Mouse (Mus musculus): Measurements from ENCODE around the gene 9230112D13Rik. TPM values are rescaled to one million over a fixed set of nuclear protein-coding genes. Genes with fewer than 3 reads are reported as not detected.

9230112D13Rik gene
- polyA plus RNA-seq, 1 experiment from 2014 or later: not detected

GRCm38 (mm10) chr14:34558947-34559346 lies 36.3 kb upstream of the 9230112D13Rik start:
- no peaks in the 10 kb centered on the region for H3K36me3 ChIP-seq
- 80% methylated on average over 9 of the region's 9 CpGs for WGBS

GRCm38 (mm10) chr14:34555211-34555610 lies 32.6 kb upstream of the 9230112D13Rik start:
- Histone ChIP-seq H3K4me1 (no peaks in the 10 kb centered on the region), H3K27me3 (peaks cover 8% of the 10 kb centered on the region; the same call in 1 of the 2 replicates), H3K4me2 (no peak overlapping the region), H3K36me3 (no peaks in the 10 kb centered on the region), H3K27ac (no peak overlapping the region), H3K4me3 (no peak overlapping the region), H3K9me3 (no peaks in the 10 kb centered on the region), H3K9ac (no peak overlapping the region)
- no peak for ATAC-seq (ENCODE audit: borderline replicate concordance, extremely low read depth, low FRiP score, low TSS enrichment)
- 68% methylated on average over 13 of the region's 13 CpGs for WGBS

More at GRCm38 (mm10) chr14:34558947-34559346, 36.3 kb upstream of the 9230112D13Rik start:
- H3K27me3 ChIP-seq: no peaks in the 10 kb centered on the region
- no peak overlapping the region for H3K9ac ChIP-seq
- no peak for ATAC-seq (ENCODE audit: borderline replicate concordance, extremely low read depth, low FRiP score, low TSS enrichment)
- no peaks in the 10 kb centered on the region for H3K4me1 ChIP-seq
- no peak overlapping the region for H3K4me3 ChIP-seq
- H3K4me2 ChIP-seq: no peak overlapping the region
- H3K9me3 ChIP-seq: no peaks in the 10 kb centered on the region
- H3K27ac ChIP-seq: no peak overlapping the region

GRCm38 (mm10) chr14:34554047-34554446 lies 31.4 kb upstream of the 9230112D13Rik start:
- no peak for ATAC-seq (ENCODE audit: borderline replicate concordance, extremely low read depth, low FRiP score, low TSS enrichment)
- H3K27ac ChIP-seq: no peak overlapping the region

GRCm38 (mm10) chr14:34553470-34553869 lies 30.9 kb upstream of the 9230112D13Rik start:
- H3K36me3 ChIP-seq: no peaks in the 10 kb centered on the region
- 80% methylated on average over 6 of the region's 6 CpGs for WGBS
- H3K4me3 ChIP-seq: no peak overlapping the region
- H3K9ac ChIP-seq: no peak overlapping the region
- H3K4me2 ChIP-seq: no peak overlapping the region
- no peak overlapping the region for H3K27ac ChIP-seq
- peaks cover 14% of the 10 kb centered on the region for H3K27me3 ChIP-seq
- no peak for ATAC-seq (ENCODE audit: borderline replicate concordance, extremely low read depth, low FRiP score, low TSS enrichment)
- H3K4me1 ChIP-seq: no peaks in the 10 kb centered on the region
- H3K9me3 ChIP-seq: no peaks in the 10 kb centered on the region

More at GRCm38 (mm10) chr14:34554047-34554446, 31.4 kb upstream of the 9230112D13Rik start:
- 49% methylated on average over 3 of the region's 3 CpGs for WGBS
- no peaks in the 10 kb centered on the region for H3K9me3 ChIP-seq
- H3K27me3 ChIP-seq: peaks cover 14% of the 10 kb centered on the region
- H3K4me2 ChIP-seq: no peak overlapping the region
- no peaks in the 10 kb centered on the region for H3K36me3 ChIP-seq
- no peaks in the 10 kb centered on the region for H3K4me1 ChIP-seq
- no peak overlapping the region for H3K4me3 ChIP-seq
- H3K9ac ChIP-seq: no peak overlapping the region

- 92% methylated on average over 5 of the region's 5 CpGs for WGBS
- no peaks in the 10 kb centered on the region for H3K4me1 ChIP-seq
- ATAC-seq (ENCODE audit: borderline replicate concordance, extremely low read depth, low FRiP score, low TSS enrichment): no peak
- no peaks in the 10 kb centered on the region for H3K36me3 ChIP-seq
- H3K9me3 ChIP-seq: no peaks in the 10 kb centered on the region
- no peak overlapping the region for H3K4me2 ChIP-seq
- peaks cover 14% of the 10 kb centered on the region for H3K27me3 ChIP-seq
- no peak overlapping the region for H3K9ac ChIP-seq
- no peak overlapping the region for H3K27ac ChIP-seq
- H3K4me3 ChIP-seq: no peak overlapping the region
Observed at GRCm38 (mm10) chr14:34552226-34552625, 29.6 kb upstream of the 9230112D13Rik start.

- H3K9me3 ChIP-seq: no peaks in the 10 kb centered on the region
- peak; percentile 91 for ATAC-seq (ENCODE audit: borderline replicate concordance, extremely low read depth, low FRiP score, low TSS enrichment)
- H3K27ac ChIP-seq: peak overlapping the region; percentile 80
- no peaks in the 10 kb centered on the region for H3K36me3 ChIP-seq
- peak overlapping the region; percentile 72 for H3K4me2 ChIP-seq
- peak overlapping the region; percentile 54 for H3K4me3 ChIP-seq
- peaks cover 35% of the 10 kb centered on the region for H3K27me3 ChIP-seq
- under 1% methylated on average over 52 of the region's 55 CpGs for WGBS
- peak overlapping the region; percentile 58 for H3K9ac ChIP-seq
- H3K4me1 ChIP-seq: no peaks in the 10 kb centered on the region
Observed at GRCm38 (mm10) chr14:34549004-34549671, 26.5 kb upstream of the 9230112D13Rik start.

- peak overlapping the region; percentile 72 for H3K4me2 ChIP-seq
- peak overlapping the region; percentile 80 for H3K27ac ChIP-seq
- WGBS: under 1% methylated on average over 27 of the region's 27 CpGs
- H3K9ac ChIP-seq: peak overlapping the region; percentile 58
- no peaks in the 10 kb centered on the region for H3K9me3 ChIP-seq
- H3K4me1 ChIP-seq: no peaks in the 10 kb centered on the region
- H3K4me3 ChIP-seq: peak overlapping the region; percentile 54
- peak; percentile 58 for ATAC-seq (ENCODE audit: borderline replicate concordance, extremely low read depth, low FRiP score, low TSS enrichment)
- H3K36me3 ChIP-seq: no peaks in the 10 kb centered on the region
- H3K27me3 ChIP-seq: peaks cover 42% of the 10 kb centered on the region
Observed at GRCm38 (mm10) chr14:34548391-34549001, 25.9 kb upstream of the 9230112D13Rik start.

GRCm38 (mm10) chr14:34544545-34544944 lies 21.9 kb upstream of the 9230112D13Rik start:
- Histone ChIP-seq H3K36me3 (no peaks in the 10 kb centered on the region), H3K9ac (no peak overlapping the region), H3K9me3 (no peaks in the 10 kb centered on the region), H3K4me2 (no peak overlapping the region), H3K27me3 (peaks cover 34% of the 10 kb centered on the region), H3K4me3 (no peak overlapping the region), H3K27ac (no peak overlapping the region), H3K4me1 (0 out of 2 replicates have a peak, but pooled peaks cover 5% of the 10 kb centered on the region)
- WGBS: 60% methylated on average over 2 of the region's 2 CpGs
- ATAC-seq (ENCODE audit: borderline replicate concordance, extremely low read depth, low FRiP score, low TSS enrichment): no peak

- Histone ChIP-seq H3K9me3 (no peaks in the 10 kb centered on the region), H3K4me1 (0 out of 2 replicates have a peak, but pooled peaks cover 5% of the 10 kb centered on the region), H3K4me3 (no peak overlapping the region), H3K4me2 (no peak overlapping the region), H3K9ac (no peak overlapping the region), H3K36me3 (no peaks in the 10 kb centered on the region), H3K27me3 (peaks cover 37% of the 10 kb centered on the region), H3K27ac (no peak overlapping the region)
- no peak for ATAC-seq (ENCODE audit: borderline replicate concordance, extremely low read depth, low FRiP score, low TSS enrichment)
- 74% methylated on average over 6 of the region's 6 CpGs for WGBS
Observed at GRCm38 (mm10) chr14:34544001-34544400, 21.4 kb upstream of the 9230112D13Rik start.

GRCm38 (mm10) chr14:34543596-34543995 lies 21.0 kb upstream of the 9230112D13Rik start:
- no peak overlapping the region for H3K4me3 ChIP-seq
- peaks cover 37% of the 10 kb centered on the region for H3K27me3 ChIP-seq
- H3K4me1 ChIP-seq: 0 out of 2 replicates have a peak, but pooled peaks cover 5% of the 10 kb centered on the region
- H3K4me2 ChIP-seq: no peak overlapping the region
- ATAC-seq (ENCODE audit: borderline replicate concordance, extremely low read depth, low FRiP score, low TSS enrichment): no peak
- no peaks in the 10 kb centered on the region for H3K9me3 ChIP-seq
- no peak overlapping the region for H3K9ac ChIP-seq
- no peaks in the 10 kb centered on the region for H3K36me3 ChIP-seq
- no peak overlapping the region for H3K27ac ChIP-seq
- 69% methylated on average over 6 of the region's 6 CpGs for WGBS

GRCm38 (mm10) chr14:34541896-34542295 lies 19.3 kb upstream of the 9230112D13Rik start:
- no peak overlapping the region for H3K27ac ChIP-seq
- no peak overlapping the region for H3K4me2 ChIP-seq
- H3K4me3 ChIP-seq: no peak overlapping the region
- no peak overlapping the region for H3K9ac ChIP-seq
- no peak for ATAC-seq (ENCODE audit: borderline replicate concordance, extremely low read depth, low FRiP score, low TSS enrichment)
- H3K4me1 ChIP-seq: 0 out of 2 replicates have a peak, but pooled peaks cover 5% of the 10 kb centered on the region
- H3K36me3 ChIP-seq: no peaks in the 10 kb centered on the region
- WGBS: 82% methylated on average over 5 of the region's 5 CpGs
- H3K9me3 ChIP-seq: no peaks in the 10 kb centered on the region
- H3K27me3 ChIP-seq: peaks cover 42% of the 10 kb centered on the region

GRCm38 (mm10) chr14:34540685-34541162 lies 18.1 kb upstream of the 9230112D13Rik start:
- Histone ChIP-seq H3K9me3 (no peaks in the 10 kb centered on the region), H3K4me2 (peak overlapping the region; percentile 25), H3K4me1 (0 out of 2 replicates have a peak, but pooled peaks cover 5% of the 10 kb centered on the region), H3K27me3 (peaks cover 36% of the 10 kb centered on the region), H3K9ac (no peak overlapping the region), H3K4me3 (no peak overlapping the region), H3K27ac (peak overlapping the region; percentile 69), H3K36me3 (no peaks in the 10 kb centered on the region)
- 11% methylated on average over 17 of the region's 17 CpGs for WGBS
- ATAC-seq (ENCODE audit: borderline replicate concordance, extremely low read depth, low FRiP score, low TSS enrichment): peak; percentile 78
